Mouse (Mus musculus) layer of hippocampus, adult 6 months (tissue): Measurements from ENCODE around the gene Lca5. TPM values are rescaled to one million over a fixed set of nuclear protein-coding genes. Genes with fewer than 3 reads are reported as not detected.

Experiments
- long read RNA-seq, 2 experiments: library from polyadenylated mRNA; unstranded; transcript quantifications; one replicate each; pipeline ENCODE4 v2.0.0; 2019 to 2020
- polyA plus RNA-seq: library from polyadenylated mRNA; unstranded; fragments of <200 nt; fragmentation: Nextera tagmentation; gene quantifications from 2 replicates; pipeline ENCODE4 v1.2.3, GENCODE M21; 2021

The Lca5 gene
- 6.3 TPM in 2 replicates for polyA plus RNA-seq
- long read RNA-seq, experiment 1, full-length matches to known transcripts: 1 of 5 reads
- long read RNA-seq, experiment 1, partial matches to known transcripts: 1 of 5 reads
- long read RNA-seq, experiment 1, other reads (novel, unspliced or antisense): 3 of 5 reads
- long read RNA-seq, experiment 2, full-length matches to known transcripts: 5 of 20 reads
- long read RNA-seq, experiment 2, partial matches to known transcripts: 0 of 20 reads
- long read RNA-seq, experiment 2, other reads (novel, unspliced or antisense): 15 of 20 reads

DNA sequence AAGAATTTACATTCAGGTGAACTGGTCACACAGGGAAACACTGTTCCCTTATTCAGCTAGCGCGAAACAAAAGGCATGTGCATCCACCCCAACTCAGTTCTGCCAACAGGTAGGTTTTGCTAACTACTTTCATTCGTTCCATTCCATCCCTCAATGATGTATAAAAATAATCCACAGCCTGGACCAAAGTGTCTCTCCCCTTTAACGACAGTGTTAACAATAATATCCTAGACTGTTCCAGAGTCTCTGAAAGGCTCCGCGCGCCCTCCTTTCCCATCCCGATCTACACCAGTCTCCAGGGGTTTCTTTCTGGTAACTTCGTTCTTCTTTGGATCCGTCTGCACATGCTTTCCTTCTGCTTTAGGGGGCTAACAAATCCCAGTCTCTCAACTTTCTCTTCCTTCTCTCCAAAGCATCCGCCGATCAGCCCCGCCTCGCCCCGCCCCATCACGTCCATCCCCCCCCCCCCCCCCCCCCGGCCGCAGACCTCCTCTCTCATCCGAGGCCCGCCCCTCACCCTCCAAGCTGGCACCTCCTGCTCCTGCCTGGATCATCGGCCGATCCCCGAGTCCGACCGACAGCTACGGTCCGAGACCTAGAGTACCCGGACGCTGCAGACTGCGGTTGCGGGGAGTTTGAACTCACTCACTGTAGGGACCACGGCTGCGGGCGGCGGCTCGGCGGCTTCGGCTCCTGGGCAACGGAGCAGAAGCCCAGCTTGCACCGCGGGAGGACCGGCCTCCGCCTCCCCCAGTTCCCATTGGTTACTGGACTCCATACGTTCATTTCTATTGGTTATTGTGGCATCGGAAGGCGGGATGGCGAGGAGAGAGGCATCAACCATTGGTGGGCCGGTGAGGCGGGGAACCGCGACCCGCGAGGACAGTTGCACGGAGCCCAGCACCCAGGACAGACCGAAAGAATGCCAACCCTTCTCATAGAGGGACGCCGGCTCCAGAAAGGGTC lies at the start of gene Lca5:
Gene Lca5, minus strand, starts transcription at position 736 of the 966 bp plus-strand sequence.

Other genes with a start within 250 kb of the Lca5 start
- 6.0 and 7.9 TPM in 2 replicates for gene Sh3bgrl2, start 107.2 kb upstream of the Lca5 start, polyA plus RNA-seq